Mouse (Mus musculus): ENCODE measurements around the gene Ctnna3. TPM values are rescaled to one million over a fixed set of nuclear protein-coding genes. Genes with fewer than 3 reads are reported as not detected.
"Not testable (repeated sequence)": the region's sequence is repeated elsewhere in the genome, so short reads cannot be mapped to it uniquely, and the experiment has no call there.

Gene Ctnna3
- polyA plus RNA-seq, 1 experiment from 2014 or later: 0.90 TPM

DNA sequence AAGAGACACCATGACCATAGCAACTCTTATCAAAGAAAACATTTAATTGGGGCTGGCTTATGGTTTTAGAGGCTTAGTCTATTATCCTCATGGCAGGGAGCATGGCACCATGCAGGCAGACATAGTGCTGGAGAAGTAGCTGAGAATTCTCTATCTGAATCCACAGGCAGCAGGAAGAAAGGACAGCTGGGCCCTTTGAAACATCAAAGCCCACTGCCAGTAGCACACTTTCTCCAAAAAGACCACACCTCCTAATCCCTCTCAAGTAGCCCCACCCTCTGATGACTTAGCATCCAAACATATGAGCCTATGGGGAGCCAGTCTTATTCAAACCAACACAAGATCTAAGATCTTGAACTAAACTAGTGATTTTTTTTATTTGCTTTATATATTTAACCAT, 1462.6 kb downstream of the Ctnna3 start:
- Histone ChIP-seq H3K9me3 (no peaks in the 10 kb centered on the region), H3K4me2 (no peak overlapping the region), H3K27ac (no peak overlapping the region), H3K4me3 (no peak overlapping the region), H3K36me3 (no peaks in the 10 kb centered on the region), H3K27me3 (no peaks in the 10 kb centered on the region), H3K9ac (no peak overlapping the region), H3K4me1 (no peaks in the 10 kb centered on the region)
- ATAC-seq (ENCODE audit: insufficient number of reproducible peaks, insufficient read depth, low FRiP score, low TSS enrichment, low read depth): no peak

DNA sequence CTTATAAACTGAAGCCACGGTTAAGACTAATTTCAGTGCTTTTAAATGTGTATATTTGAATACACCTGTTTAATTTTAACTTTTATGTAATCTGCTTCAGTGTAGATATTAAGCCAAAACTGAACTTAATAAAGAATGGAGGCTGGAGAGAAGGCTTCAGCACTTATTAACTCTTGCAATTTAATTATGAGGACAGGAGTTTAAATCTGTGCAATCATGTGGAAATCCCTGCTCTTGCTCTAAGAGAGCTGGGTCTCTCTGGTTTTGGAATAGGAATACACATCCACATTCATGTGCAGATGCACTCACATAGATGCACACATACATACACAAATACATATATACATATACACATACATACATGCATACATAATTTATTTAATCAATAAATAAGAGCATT, 1468.8 kb downstream of the Ctnna3 start:
- H3K4me1 ChIP-seq: no peaks in the 10 kb centered on the region
- H3K4me2 ChIP-seq: no peak overlapping the region
- ATAC-seq (ENCODE audit: insufficient number of reproducible peaks, insufficient read depth, low FRiP score, low TSS enrichment, low read depth): no peak
- no peak overlapping the region for H3K9ac ChIP-seq
- no peaks in the 10 kb centered on the region for H3K9me3 ChIP-seq
- WGBS: 77% methylated on average over 1 of the region's 1 CpGs
- no peaks in the 10 kb centered on the region for H3K36me3 ChIP-seq
- H3K27me3 ChIP-seq: no peaks in the 10 kb centered on the region
- no peak overlapping the region for H3K27ac ChIP-seq
- no peak overlapping the region for H3K4me3 ChIP-seq

GRCm38 (mm10) chr10:64901726-64902125, 1471.8 kb downstream of the Ctnna3 start:
- no peaks in the 10 kb centered on the region for H3K4me1 ChIP-seq
- H3K4me3 ChIP-seq: no peak overlapping the region
- no peak overlapping the region for H3K4me2 ChIP-seq
- H3K27ac ChIP-seq: no peak overlapping the region
- H3K36me3 ChIP-seq: no peaks in the 10 kb centered on the region
- no peaks in the 10 kb centered on the region for H3K27me3 ChIP-seq
- WGBS: 81% methylated on average over 3 of the region's 3 CpGs
- no peak overlapping the region for H3K9ac ChIP-seq
- ATAC-seq (ENCODE audit: insufficient number of reproducible peaks, insufficient read depth, low FRiP score, low TSS enrichment, low read depth): no peak
- no peaks in the 10 kb centered on the region for H3K9me3 ChIP-seq

DNA sequence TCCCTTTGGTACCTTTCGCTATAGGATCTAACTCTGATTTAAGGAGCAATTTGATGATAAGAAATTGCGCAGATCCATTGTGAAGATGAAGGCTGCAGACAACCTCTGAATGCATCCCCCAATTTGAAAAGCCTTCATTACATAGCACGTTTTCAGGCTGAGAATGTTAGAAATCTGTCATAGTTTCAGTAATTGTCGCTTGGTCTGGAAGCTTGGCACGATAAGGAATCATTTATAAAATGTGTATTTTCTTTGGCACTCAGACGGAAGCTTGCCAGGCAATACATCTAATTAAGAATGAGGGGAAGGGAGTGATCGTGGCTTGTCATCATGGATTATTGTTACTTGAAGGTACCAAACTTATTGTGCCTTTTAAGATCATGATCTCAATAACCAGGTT, 1511.1 kb downstream of the Ctnna3 start:
- Histone ChIP-seq H3K9me3 (no peaks in the 10 kb centered on the region), H3K27me3 (no peaks in the 10 kb centered on the region), H3K36me3 (no peaks in the 10 kb centered on the region), H3K4me1 (no peaks in the 10 kb centered on the region), H3K27ac (no peak overlapping the region), H3K9ac (no peak overlapping the region), H3K4me3 (no peak overlapping the region), H3K4me2 (no peak overlapping the region)
- ATAC-seq (ENCODE audit: insufficient number of reproducible peaks, insufficient read depth, low FRiP score, low TSS enrichment, low read depth): no peak
- WGBS: 84% methylated on average over 7 of the region's 7 CpGs

DNA sequence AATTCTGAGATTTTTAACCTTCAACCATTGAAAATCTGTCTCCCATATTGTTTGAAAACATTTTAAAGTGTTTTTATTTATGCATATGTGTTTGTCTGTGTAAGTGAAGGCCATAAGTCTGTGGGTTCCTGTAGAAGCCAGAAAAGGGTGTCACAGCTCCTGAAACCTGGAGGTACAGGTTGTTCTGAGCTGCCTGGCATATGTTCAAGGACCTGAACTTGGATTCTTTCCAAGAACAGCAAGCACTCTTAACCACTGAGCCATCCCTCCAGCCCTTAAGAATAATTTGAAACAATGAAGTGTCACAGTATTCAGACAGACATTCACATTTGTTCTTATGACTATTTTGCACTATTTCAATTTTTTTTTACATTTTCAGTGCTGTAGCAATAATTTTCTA, 1528.5 kb downstream of the Ctnna3 start:
- H3K9me3 ChIP-seq: no peaks in the 10 kb centered on the region
- H3K4me2 ChIP-seq: no peak overlapping the region
- H3K36me3 ChIP-seq: no peaks in the 10 kb centered on the region
- no peaks in the 10 kb centered on the region for H3K27me3 ChIP-seq
- no peak overlapping the region for H3K9ac ChIP-seq
- no peak for ATAC-seq (ENCODE audit: insufficient number of reproducible peaks, insufficient read depth, low FRiP score, low TSS enrichment, low read depth)
- no peaks in the 10 kb centered on the region for H3K4me1 ChIP-seq
- H3K4me3 ChIP-seq: no peak overlapping the region
- H3K27ac ChIP-seq: no peak overlapping the region

DNA sequence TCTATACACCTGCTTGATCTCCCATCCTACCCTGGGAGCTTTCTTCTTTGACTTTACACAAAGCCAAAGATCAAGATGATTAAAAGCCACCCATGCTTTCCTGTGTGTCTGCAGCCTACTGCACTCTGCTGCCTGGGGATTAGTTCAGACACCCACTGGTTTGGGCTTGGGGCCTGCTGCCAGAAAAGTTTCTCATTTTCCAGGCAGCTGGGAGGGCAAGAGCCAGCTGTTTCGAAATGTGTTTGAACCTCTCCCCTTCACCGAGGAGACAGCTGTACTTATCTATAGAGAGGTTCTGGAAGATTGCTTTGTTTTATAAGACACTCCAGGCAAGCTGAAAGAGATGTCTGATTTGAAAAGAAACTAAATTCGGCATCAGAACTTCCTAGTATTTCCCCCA, 1563.0 kb downstream of the Ctnna3 start:
- H3K9ac ChIP-seq: no peak overlapping the region
- no peaks in the 10 kb centered on the region for H3K4me1 ChIP-seq
- WGBS: 53% methylated on average over 3 of the region's 3 CpGs
- H3K27me3 ChIP-seq: no peaks in the 10 kb centered on the region
- H3K4me3 ChIP-seq: no peak overlapping the region
- no peaks in the 10 kb centered on the region for H3K36me3 ChIP-seq
- H3K27ac ChIP-seq: no peak overlapping the region
- ATAC-seq (ENCODE audit: insufficient number of reproducible peaks, insufficient read depth, low FRiP score, low TSS enrichment, low read depth): no peak
- H3K9me3 ChIP-seq: no peaks in the 10 kb centered on the region
- H3K4me2 ChIP-seq: no peak overlapping the region

GRCm38 (mm10) chr10:65013525-65013924, 1583.6 kb downstream of the Ctnna3 start:
- no peak overlapping the region for H3K9ac ChIP-seq
- H3K9me3 ChIP-seq: no peaks in the 10 kb centered on the region
- H3K36me3 ChIP-seq: no peaks in the 10 kb centered on the region
- ATAC-seq (ENCODE audit: insufficient number of reproducible peaks, insufficient read depth, low FRiP score, low TSS enrichment, low read depth): no peak
- H3K4me3 ChIP-seq: no peak overlapping the region
- H3K4me1 ChIP-seq: no peaks in the 10 kb centered on the region
- no peak overlapping the region for H3K4me2 ChIP-seq
- no peak overlapping the region for H3K27ac ChIP-seq
- no peaks in the 10 kb centered on the region for H3K27me3 ChIP-seq

- no peak overlapping the region for H3K27ac ChIP-seq
- no peak overlapping the region for H3K4me3 ChIP-seq
- no peaks in the 10 kb centered on the region for H3K27me3 ChIP-seq
- ATAC-seq (ENCODE audit: insufficient number of reproducible peaks, insufficient read depth, low FRiP score, low TSS enrichment, low read depth): no peak
- WGBS: 87% methylated on average over 2 of the region's 2 CpGs
- no peaks in the 10 kb centered on the region for H3K36me3 ChIP-seq
- no peaks in the 10 kb centered on the region for H3K9me3 ChIP-seq
- H3K4me2 ChIP-seq: no peak overlapping the region
- no peak overlapping the region for H3K9ac ChIP-seq
- H3K4me1 ChIP-seq: no peaks in the 10 kb centered on the region
Measured at GRCm38 (mm10) chr10:65022667-65023066, 1592.8 kb downstream of the Ctnna3 start.

GRCm38 (mm10) chr10:65033516-65033915, 1603.6 kb downstream of the Ctnna3 start:
- WGBS: 86% methylated on average over 1 of the region's 1 CpGs
- H3K36me3 ChIP-seq; H3K9me3 ChIP-seq; H3K4me1 ChIP-seq; H3K4me2 ChIP-seq; H3K27me3 ChIP-seq; H3K27ac ChIP-seq; H3K4me3 ChIP-seq; ATAC-seq (ENCODE audit: insufficient number of reproducible peaks, insufficient read depth, low FRiP score, low TSS enrichment, low read depth); H3K9ac ChIP-seq: not testable (repeated sequence)

Other genes with a start within 250 kb of the Ctnna3 start
- 0.14 and 0.18 TPM in 2 replicates for gene Mypn, start 226.1 kb upstream of the Ctnna3 start, polyA plus RNA-seq (2015; fragmentation: Nextera tagmentation; extraction: Ambion mirVana)
- gene Herc4, start 186.3 kb upstream of the Ctnna3 start, polyA plus RNA-seq (2015; fragmentation: Nextera tagmentation; extraction: Ambion mirVana): 39.7 and 40.8 TPM in 2 replicates
- 6.5 and 7.7 TPM in 2 replicates for gene Sirt1, start 48.4 kb upstream of the Ctnna3 start, polyA plus RNA-seq (2015; fragmentation: Nextera tagmentation; extraction: Ambion mirVana)
- 13.5 and 14.0 TPM in 2 replicates for gene Dnajc12, start 47.7 kb upstream of the Ctnna3 start, polyA plus RNA-seq (2015; fragmentation: Nextera tagmentation; extraction: Ambion mirVana)
- gene Gm7075, start 8.3 kb upstream of the Ctnna3 start, polyA plus RNA-seq (2015; fragmentation: Nextera tagmentation; extraction: Ambion mirVana): not detected in 2 replicates